Comparison of ENCODE assay signal across 9 mouse cellular contexts in the genomic region with DNA sequence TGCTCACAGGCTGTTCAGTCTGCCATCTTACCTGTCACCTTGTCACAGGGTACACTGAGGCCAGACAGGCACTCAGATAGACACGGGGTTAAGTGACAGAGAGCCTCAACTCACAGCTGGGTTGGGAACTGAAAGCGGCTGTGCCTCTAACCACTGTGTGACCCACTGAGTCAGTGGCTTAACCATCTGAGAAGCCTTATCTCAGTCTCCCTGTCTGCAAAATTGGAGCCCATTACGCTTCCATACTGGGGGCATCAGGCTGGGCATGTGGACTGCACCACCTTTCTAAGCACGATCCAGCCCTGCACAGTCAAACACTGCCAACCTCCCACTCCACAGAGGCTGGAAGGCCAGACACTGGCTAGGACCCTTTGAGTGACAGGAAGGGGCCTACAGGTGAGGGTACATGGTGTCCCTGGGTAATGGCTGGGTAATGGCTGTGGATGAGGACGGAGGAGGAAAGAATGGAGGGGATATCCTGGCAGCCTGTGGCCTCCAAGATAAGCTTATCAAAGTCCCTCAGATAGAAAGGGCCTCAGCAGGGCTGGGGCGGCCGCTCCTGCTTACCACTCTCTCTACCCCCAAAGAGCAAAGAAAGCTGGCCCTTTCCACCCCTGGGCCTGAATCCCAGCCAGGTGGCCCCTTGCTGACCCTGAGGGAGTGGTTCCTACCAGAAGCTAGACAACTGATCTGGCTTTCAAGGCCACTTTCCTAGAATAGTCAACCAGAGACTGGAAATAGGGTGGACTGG. TPM values are rescaled to one million over a fixed set of nuclear protein-coding genes. Genes with fewer than 3 reads are reported as not detected.
DNase-seq lines count a peak whose midpoint lies in the region; ATAC-seq lines count a peak whose summit lies in the region.
"Had no signal": no experiment of that assay in that cellular context is flagged by ENCODE, and none has a peak within 500 bp of the region (broad histone marks: within the 10 kb centered on the region; RNA-seq: fewer than 3 reads in every experiment).

No protein-coding gene starts in this region.

- H3K4me2 ChIP-seq in heart, embryonic 12.5 days = peak overlapping the region; percentile 76
- peak overlapping the region; percentile 93 for H3K4me2 ChIP-seq in liver, embryonic 13.5 days
- H3K4me2 ChIP-seq: midbrain, embryonic 13.5 days had no signal

- H3K27me3 ChIP-seq in heart, embryonic 12.5 days (replicated peaks) = no peaks in the 10 kb centered on the region
- no peaks in the 10 kb centered on the region for H3K27me3 ChIP-seq in liver, embryonic 13.5 days

- DNase-seq in ovary, postnatal 36 days (ENCODE audit: low spot score) = peak; percentile 41
- DNase-seq in ovary, postnatal 14 days (ENCODE audit: low spot score) = no peak
- DNase-seq in liver, embryonic 13.5 days = peak; percentile 88
- peak; percentile 63 for DNase-seq in yolk sac, embryonic 10.5 days (ENCODE audit: low spot score)
- no peak for DNase-seq in thymus, adult 18-20 months
- no peak for DNase-seq in left cerebral cortex, postnatal 14 days (ENCODE audit: low spot score in 2 of 2)
- DNase-seq: thymus, adult 2 months had no signal

- peaks cover 43% of the 10 kb centered on the region for H3K36me3 ChIP-seq in heart, embryonic 12.5 days
- H3K36me3 ChIP-seq in liver, embryonic 13.5 days = peaks cover 64% of the 10 kb centered on the region
- H3K36me3 ChIP-seq: midbrain, embryonic 13.5 days had no signal

- intact Hi-C loops in left cerebral cortex, postnatal 14 days (cut with DNase I) = no loop called here

- ATAC-seq in heart, embryonic 12.5 days (ENCODE audit: insufficient number of reproducible peaks, low FRiP score) = peak; percentile 59
- ATAC-seq in liver, embryonic 13.5 days (ENCODE audit: low read depth) = peak; percentile 88
- ATAC-seq: midbrain, embryonic 13.5 days had no signal

- peak overlapping the region; percentile 98 for H3K27ac ChIP-seq in heart, embryonic 12.5 days (ENCODE audit: poor library complexity, severe bottlenecking)
- peak overlapping the region; percentile 98 for H3K27ac ChIP-seq in liver, embryonic 13.5 days
- H3K27ac ChIP-seq: midbrain, embryonic 13.5 days had no signal

- H3K4me1 ChIP-seq in heart, embryonic 12.5 days (replicated peaks) = peaks cover 81% of the 10 kb centered on the region
- H3K4me1 ChIP-seq in liver, embryonic 13.5 days (replicated peaks) = peaks cover 85% of the 10 kb centered on the region

- H3K9me3 ChIP-seq in heart, embryonic 12.5 days (replicated peaks) = no peaks in the 10 kb centered on the region
- no peaks in the 10 kb centered on the region for H3K9me3 ChIP-seq in liver, embryonic 13.5 days (replicated peaks)
- H3K9me3 ChIP-seq: midbrain, embryonic 13.5 days had no signal

- H3K4me3 ChIP-seq in heart, embryonic 12.5 days = no peak overlapping the region
- peak overlapping the region; percentile 83 for H3K4me3 ChIP-seq in liver, embryonic 13.5 days (replicated peaks)
- H3K4me3 ChIP-seq: midbrain, embryonic 13.5 days had no signal

- peak overlapping the region; percentile 62 for H3K9ac ChIP-seq in heart, embryonic 12.5 days
- H3K9ac ChIP-seq in liver, embryonic 13.5 days = peak overlapping the region; percentile 92
- H3K9ac ChIP-seq: midbrain, embryonic 13.5 days had no signal

- 19% methylated on average over 7 of the region's 7 CpGs for WGBS in heart, embryonic 12.5 days
- WGBS in liver, embryonic 13.5 days (ENCODE audit: insufficient replicate concordance) = 14% methylated on average over 7 of the region's 7 CpGs

RNA-seq across cellular contexts. Expression of gene Tgm2, which starts 4.4 kb away (rescaled TPM):
- polyA plus RNA-seq in heart, embryonic 12.5 days (2016; fragmentation: Nextera tagmentation; extraction: Ambion mirVana) = 227 and 231 TPM in 2 replicates
- polyA plus RNA-seq in liver, embryonic 13.5 days (2015; fragmentation: Nextera tagmentation; extraction: Ambion mirVana) = 63.8 and 68.2 TPM in 2 replicates
- total RNA-seq in left cerebral cortex, postnatal 14 days (2021) = 1 to 10 TPM; 7.1 to 8.3 TPM

Comparison
In these comparisons a context has a peak if more than half of its experiments do, and no peak if none do; other contexts are left out.
1. DNase-seq: peak in ovary, postnatal 36 days (single experiment), liver, embryonic 13.5 days (single experiment) and yolk sac, embryonic 10.5 days (single experiment); none in ovary, postnatal 14 days (single experiment), thymus, adult 18-20 months (0 of 2) and left cerebral cortex, postnatal 14 days (0 of 2).